Mouse (Mus musculus) monocyte, adult 5-6 weeks (primary cell): ENCODE data around the gene Gm42372. TPM values are rescaled to one million over a fixed set of nuclear protein-coding genes. Genes with fewer than 3 reads are reported as not detected.

ENCODE experiments used
- ATAC-seq: fragments of 153-309, 156-312 bp; replicated peaks from 2 replicates; pipeline ENCODE4 v1.8.0; 2017; ENCODE audit warnings: mild to moderate bottlenecking; ENCODE audit not compliant: low TSS enrichment, insufficient number of reproducible peaks, severe bottlenecking, poor library complexity, low FRiP score
- total RNA-seq: library from RNA; stranded (forward); fragments of 200-1000, 200-491, 200-594 nt; gene quantifications from 3 replicates; pipeline ENCODE4 v1.2.3, GENCODE M21; 2017

The Gm42372 gene
- total RNA-seq, 1 experiment from 2014 or later: 0.67 TPM

DNA sequence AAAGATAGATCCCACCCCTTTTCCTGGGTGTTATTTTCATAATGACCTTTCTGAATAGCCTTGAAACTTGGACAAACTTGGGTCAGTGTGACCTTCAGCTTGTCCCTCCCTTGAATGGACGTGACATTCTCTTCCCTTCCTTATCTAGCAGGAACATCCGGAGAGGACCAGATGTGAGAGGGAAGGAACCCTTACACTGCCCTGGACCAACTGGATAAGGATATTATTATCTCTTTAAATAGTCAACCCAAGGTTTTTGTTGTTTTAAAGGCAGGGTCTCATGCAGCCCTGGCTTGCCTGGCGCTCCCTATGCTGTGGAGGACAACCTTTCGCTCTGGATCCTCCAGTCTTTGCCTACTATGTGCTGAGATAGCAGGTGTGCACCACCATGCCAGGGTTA is 16.3 kb downstream of the Gm42372 start:
- ATAC-seq: no peak

DNA sequence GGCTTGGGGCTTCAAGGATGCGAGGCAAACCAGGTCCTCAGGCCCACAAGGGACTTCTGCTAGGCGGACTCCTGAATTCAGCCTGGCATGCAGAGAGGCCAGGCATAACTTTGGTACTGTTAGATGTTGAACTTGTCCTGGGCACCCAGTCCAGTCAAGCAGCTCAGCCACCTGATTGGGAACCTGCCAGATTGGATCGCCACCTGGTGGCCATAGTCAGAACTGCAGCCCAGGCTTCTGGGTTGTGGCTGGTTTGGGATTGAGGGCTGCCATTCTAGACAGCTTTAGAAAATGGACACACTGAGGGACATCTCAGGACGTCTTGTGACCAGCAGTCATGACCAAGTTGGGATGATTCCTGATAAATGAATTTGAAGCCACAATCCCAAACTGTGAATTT is 16.8 kb downstream of the Gm42372 start:
- peak; percentile 62 for ATAC-seq

DNA sequence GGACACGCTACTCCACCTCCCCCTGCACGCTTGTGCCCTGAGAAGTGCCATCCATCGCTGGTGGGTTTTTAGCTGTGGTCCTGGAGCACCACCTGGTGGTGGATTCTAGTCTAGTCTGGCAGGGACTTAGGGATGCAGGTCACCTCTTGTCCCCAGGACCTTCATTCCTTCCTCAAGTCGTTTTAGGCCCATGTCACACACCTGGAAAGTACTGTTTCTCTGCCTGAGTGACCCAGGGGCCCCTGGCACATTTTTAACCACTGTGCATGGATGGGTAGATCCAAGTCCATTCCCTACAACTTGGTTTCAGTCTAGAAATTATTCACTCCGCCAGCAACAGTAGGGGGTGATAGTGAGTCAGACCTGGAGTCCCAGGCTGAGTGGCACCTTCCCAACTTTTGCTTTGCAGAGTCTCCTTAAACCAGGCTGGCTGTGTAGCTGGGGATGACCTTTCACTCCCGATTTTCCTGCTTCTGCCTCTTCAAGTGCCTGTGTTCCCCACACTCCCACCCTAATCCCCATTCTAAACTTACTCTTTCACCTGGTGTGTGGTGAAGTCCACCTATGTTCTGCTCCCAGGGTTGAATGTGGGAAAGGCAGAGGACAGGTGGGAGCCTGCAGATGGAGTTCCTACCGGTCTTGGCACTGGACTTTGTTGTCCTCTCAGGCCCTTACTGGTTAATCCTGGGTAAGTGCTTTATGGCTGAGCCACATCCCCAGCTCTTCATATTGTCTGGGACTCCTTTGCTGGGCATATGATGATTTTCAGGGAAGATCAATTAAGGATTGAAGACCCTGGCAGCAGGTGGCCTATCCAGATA is 19.7 kb downstream of the Gm42372 start:
- peak; percentile 60; the same call in 1 of the 2 replicates for ATAC-seq

DNA sequence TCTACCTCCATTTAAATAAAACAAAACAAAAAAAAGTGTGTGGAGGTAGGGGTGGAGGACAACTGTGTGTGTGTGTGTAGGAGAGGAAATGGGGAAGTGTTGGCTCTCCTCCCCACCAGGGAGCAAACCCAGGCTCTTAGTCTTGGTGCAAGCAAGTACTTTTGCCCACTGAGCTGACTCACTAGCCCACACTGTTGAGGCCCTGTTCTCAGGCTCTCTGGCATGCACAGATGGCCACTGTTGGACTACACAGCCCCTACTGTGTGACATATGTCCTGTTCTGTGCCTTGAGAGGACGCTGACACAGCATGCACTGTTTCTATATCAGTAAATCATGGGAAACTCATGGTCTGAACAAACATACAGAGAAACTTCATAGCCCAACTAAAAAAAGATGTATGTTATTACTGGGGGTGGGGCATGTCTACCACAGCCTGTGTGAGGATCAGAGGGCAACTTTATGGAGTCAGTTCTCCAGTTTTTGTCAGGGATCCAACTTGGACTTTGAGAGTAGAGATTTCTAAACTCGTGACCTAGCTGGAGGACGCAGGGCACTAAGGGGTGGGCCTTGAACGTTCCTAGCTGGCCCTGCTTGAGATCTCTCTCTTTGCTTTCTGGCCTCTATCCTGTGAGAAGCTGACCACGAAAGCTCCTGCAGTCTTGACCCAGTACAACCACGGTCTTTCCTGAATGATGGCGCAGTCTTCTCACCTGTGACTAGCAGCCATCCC is 20.5 kb downstream of the Gm42372 start:
- no peak for ATAC-seq

DNA sequence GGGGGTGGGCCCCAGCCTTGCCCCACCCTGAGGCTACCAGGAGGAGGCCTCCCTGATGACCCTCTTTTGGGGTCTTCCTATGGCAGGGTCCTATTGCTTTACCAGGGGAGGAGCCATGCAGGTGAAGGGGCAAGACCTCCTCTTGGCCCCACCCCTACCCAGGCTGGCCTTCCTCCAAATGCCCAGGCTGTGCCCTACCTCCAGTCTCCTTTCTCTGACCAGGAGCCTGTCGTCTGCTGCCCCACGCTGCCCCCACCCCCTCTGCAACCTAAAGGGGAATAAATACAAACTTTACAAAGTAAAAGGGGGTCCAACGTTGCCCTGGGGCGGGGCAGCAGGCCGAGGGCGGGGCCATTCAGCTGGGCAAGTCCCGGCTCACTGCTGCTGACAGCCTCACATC is 21.8 kb downstream of the Gm42372 start:
- ATAC-seq: no peak

DNA sequence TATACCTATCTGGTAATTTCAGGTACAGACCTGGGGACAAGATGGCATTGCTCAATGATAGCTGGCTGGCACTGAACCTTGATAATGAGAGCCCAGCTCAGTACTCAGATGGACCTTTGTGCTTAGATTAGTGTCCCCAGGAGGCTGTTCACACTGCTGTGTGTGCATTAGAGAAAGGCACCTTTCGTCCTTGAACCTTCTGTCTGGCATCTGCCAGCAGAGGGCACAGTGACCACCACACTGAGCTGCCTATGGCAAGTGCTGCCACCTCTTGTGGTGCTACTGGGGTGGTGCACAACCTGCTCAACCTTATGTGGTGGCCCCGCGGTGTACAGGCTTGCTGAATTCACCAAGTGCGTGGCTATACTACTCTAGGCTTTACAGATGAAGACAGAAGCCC is 24.4 kb downstream of the Gm42372 start:
- ATAC-seq: no peak

DNA sequence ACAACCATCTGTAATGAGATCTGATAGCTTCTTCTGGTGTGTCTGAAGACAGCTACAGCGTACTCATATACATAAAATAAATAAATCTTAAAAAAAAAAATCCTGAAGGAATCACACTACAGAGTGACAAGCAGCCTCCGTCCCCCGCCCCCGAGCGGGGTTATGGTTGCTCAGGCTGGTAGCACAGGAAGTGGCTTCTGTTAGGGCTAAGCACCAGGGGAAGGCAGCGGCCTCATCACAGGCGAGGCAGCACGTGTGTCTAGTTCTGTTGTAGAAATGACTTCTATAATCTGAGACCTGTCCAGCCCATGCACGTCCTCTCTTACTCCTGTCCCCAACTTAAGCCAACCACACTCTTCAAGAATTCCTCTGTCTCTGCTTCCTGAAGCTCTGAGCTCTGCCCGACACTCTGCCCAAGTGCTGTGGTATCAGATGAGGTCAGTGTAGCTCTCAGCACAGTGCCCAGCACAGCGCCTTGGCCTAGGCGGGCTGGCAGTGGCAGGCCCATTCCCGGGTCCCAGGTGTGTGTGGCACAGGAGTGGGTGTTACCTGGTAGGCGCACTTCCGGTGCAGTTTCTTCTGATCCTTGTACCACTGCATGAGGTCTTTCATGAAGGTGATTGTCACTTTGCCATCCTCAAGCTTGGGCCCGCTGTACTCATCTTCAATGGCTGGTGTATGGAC is 26.6 kb downstream of the Gm42372 start:
- ATAC-seq: no peak

DNA sequence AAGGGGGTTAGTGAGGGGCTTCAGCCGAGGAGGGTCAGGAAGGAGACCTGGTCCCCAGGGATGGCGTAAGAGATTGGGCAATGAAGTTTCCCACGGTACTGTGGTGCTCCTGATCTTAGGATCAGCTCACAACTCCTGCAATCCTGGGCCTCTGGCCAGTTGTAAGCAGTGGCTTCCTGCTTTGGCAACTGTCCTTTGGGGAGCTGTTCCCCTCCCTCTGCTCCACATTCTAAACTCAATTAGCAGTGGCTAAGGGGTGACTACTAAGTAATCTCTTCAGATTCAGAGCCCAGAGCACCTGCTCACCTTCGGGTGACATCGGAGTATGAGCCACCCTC is 27.1 kb downstream of the Gm42372 start:
- no peak for ATAC-seq

DNA sequence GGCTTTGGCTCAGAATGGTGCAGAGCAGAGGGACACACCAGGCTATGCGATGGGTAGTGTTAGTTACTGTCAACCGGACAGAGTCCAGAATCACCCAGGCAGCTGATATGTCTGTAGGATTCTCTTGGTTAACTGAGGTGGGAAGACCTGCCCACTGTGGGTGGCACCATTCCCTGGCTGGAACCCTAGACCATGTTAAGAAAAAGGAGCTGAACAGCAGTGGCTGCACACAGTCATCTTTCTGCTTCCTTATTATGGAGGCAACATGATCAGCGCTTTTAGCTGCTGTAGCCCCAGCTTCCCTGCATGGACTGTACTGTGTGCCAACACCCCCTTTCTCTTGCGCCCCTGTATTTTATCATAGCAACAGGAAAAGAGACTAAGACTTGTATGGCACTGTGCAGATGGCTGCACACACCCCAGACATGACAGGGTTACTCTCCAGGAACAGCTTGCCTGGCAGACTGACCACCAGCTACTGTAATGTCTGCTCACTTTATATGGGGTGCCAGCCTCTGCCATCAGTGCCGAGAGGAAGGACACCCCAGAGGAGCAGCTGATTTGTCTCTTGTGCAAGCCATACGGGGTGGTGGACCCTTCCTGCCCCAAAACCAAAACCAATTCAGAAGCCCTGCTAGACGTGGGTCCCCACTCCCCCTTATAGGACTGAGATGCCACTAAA is 29.2 kb downstream of the Gm42372 start:
- ATAC-seq: no peak

DNA sequence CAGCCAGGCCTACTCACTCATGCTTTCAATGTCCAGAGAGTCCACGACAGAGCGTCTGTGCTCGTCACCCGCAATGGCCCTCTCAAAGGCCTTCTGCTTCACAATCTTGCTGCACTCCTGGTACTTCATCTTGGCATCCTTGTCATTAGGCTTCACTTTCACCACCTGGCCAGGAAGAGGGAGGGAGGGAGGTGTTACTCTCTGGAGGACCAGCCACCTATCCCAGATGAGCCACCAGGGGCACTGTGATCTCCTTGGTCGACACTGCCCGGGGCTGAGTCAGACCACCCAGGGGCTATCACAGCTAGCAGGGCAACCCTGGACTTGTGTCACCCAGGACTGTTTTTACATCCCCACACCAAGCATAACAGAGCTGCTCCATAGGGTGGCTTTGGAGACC is 32.5 kb downstream of the Gm42372 start:
- ATAC-seq: no peak

DNA sequence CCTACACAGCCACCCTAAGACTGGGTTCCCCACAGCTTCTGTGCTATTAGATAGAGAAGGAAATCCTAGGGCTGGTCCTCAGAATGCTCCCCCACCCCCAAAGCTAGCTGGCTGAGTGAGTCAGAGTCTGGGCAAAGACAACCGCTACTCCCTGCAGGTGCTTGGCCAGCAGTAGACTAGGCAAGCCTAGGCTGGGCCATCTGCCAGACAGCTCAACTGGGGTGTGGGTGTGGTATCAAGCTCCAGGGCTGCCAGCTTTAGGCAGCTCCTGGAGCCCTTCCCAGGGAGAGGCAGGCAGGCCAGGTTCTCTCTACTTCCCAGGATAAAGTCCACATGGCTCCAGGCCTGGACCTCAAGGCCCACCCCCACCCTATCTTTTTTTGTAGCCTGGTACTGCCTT is 34.1 kb downstream of the Gm42372 start:
- ATAC-seq: no peak

DNA sequence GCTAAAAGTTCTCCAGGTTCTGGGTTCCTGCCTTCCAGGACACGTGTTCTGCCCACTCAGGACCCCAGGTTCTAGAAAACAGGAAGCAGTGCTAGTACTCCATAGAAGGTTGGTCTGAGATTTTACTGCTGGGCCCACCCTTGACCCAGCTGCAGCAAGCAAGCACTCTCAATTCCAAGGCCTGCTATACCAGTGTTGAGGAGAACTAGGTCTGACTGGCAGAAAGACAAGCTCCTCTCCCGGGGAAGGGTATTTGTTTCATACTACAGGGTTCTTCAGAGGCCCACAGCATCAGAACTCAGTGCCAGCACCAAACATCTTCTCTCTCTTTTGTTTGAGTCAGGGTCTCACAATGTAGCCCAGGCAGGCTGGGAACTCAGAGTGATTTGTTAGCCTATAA is 35.0 kb downstream of the Gm42372 start:
- no peak for ATAC-seq

DNA sequence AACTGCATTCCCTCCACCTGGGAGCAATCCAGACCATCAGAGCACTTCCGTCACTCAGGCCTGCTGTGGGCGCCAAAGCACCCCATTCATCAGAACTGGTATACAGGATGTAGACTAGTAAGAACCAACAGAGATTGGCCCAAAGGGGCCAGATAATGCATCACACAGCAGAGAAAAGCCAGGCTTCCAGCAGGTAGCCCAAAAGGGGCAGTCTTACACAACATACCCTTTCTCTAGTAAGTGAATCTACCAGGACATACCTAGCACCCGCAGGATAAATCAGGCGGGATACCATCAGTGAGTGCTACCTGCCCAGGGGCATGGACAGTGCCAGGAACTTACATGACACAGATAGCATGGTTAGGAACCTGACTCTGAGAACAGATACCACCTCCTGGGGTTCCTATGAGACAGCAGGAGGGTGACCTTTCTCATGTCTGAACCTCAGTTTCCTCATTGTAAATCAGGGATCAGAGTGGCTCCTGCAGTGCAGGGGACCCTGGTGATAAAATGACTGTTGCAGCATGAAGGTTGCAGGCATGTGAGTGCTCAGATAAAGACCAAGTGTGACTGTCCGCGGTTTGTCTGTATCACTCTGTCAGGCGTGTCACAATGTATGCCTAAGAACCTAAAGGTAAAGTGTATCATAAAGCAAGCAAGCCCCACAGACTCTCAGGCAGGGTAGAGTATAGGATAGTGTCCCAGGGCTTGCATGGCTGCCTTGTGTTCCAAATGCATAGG is 36.7 kb downstream of the Gm42372 start:
- ATAC-seq: no peak

DNA sequence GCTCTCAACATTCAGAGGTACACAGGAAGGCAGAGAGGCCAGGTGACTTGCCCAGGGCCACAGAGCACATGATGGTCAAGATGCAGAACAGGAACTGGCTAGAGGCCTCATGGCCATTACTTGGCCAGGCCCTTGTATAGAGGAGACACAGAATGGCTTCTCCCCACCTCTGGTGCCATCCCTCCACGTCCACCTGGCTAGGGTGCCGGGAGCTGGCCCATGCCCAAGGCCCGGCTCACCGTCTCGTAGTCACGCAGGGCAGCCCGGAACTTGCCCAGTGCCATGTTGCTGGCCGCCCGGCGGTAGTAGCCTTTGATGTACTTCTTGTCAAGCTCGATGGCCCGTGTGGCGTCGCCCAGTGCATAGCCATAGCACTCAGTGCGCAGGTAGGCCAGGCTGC is 39.3 kb downstream of the Gm42372 start:
- no peak for ATAC-seq

DNA sequence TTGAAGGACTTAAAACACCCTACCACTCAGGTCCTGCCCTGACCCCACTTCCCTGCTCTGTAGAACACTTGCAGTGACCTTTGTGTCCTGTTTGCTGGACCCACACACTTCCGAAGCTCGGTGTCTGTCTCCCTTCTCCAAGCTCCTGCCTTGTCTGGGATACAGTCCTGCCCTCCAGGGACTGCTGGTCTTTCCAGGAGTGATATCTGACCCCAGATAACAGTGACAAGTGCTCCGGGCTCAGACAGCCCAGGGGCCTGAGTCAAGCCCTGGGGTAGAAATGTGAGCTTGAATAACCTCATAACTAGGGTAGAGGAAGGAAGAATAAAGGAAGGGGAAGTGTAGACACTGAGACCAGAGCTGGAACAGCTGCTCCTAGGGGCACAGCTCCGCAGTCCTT is 40.8 kb downstream of the Gm42372 start:
- no peak for ATAC-seq

DNA sequence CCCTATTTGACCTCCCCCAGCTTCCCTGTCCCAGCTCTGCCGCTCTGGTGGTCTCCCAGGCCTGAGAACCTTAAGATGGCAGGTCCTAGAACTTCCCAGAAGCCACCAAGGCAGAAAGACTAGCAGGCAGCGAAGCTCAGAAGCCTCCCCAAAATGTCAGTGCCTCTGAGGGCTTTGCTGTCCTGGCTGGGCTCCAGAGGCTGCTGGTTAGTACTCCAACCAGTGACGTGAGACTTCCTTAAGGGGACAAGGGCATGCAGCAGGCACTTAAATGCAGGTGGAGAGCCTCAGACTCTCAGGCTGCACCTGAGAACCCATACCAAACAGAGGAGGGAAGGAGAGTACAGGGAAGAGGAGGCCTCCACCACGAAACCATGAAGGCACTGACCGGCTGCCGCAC is 41.3 kb downstream of the Gm42372 start:
- no peak for ATAC-seq

DNA sequence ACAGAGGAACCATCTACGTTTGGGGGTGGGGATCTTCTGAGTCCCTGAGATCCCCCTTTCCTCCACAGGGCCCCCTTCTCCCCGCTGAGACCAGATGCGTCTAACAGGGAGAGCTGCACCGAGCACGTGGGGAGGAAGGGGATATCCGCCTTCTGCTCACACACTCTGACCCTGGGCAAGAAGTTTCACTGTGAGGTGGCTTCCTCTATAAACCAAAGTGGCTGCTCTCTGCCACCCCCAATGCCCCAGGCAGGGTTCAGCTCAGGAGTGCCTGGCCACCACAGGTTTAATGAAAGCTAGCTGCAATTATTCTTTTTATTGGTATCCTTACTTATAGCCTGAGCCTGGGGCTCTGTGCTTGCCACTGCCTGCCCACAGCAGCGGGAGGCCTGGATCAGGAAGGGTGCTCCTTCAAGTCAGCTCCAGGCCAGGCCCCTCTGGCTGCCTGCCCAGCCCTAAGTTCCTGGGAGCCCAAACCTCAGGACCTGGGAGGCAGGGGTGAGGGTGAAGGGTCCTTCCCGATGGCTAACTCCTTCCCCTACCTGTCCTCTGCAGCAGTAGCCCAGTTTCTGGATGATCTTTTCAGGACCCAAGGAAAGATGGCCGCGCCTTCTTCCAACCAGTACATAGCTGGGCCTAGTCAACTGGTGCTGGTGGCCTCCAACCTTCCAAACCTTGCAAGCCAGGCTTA is 42.1 kb downstream of the Gm42372 start:
- ATAC-seq: no peak

DNA sequence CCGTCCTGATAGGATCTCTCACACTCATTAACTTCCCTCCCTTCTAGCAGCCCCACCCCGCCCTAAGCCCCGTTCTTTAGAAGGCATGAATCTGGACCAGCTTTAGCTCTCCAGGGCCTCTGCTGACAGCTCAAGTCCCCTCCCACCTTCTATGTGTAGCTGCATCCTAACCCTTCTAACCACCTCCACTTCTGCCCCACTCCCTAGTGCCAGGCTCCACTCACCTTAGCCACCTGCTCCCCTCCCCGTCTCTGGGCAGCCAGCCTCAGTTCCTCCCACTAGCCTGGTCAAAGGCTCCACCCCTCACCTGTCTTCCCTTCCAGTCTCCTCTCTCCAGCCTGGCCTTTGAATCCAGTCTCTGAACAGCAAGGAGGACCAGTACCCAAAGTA is 42.6 kb downstream of the Gm42372 start:
- no peak for ATAC-seq
